Mouse (Mus musculus): ENCODE measurements around the gene Zbtb26. TPM values are rescaled to one million over a fixed set of nuclear protein-coding genes. Genes with fewer than 3 reads are reported as not detected.

Zbtb26 gene
- polyA plus RNA-seq (2015; fragmentation: Nextera tagmentation; extraction: Ambion mirVana): 3.5 and 4.8 TPM in 2 replicates

DNA sequence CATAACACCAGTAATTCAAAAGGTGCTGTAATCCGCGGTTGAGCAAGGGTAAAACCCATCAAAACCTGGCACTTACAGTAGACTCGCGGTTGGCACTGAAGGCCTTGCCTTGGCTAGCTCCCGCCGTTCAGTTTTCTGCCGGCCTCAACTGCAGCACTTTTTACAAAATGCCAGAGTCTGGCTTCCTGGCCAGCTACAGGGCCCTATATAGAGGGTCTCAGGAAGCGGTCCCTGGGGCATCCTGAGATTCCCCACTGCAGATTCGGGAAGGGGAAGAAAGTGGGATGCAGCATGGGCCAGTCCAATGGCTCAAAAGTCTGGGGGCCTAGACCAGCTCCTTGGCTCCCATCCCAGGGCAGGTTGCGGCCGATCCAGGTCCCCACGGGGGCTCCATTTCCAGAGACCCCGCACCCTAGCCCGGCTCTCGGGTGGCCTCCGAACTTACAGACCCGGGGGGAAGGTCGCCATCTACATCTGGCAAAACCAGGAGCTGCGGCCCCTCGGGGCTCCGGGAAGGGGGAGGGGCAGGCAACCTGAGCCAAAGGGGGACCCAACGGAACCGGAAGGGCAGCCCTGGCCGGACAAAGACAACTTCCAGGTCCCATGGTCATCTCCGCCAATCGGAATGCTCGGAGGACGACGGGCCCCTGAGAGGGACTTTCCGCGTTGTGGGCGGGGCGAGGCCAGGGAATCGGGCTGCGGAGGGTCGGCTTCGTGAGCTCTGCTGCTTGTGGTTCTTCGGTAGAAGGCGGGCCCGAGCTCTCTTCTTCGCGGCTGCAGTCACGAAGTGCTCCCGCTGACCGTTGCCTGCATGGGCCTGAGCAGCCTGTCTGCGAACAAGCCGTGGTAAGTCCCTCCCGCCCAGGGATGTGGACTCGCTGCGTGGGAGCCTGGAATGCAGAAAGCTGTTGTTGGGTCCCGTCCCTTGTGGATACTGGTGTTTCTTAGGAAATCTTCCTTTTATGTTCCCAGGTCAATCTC is at the start of gene Zbtb26, which contains the start of the genes Zbtb6 and Rabgap1:
Gene Zbtb26 (minus strand): TSS at position 525 of the 981 bp plus-strand sequence.
Gene Zbtb6 (minus strand): TSS at position 561 of the 981 bp plus-strand sequence.
Gene Rabgap1 (plus strand): TSS at position 669 of the 981 bp plus-strand sequence.
- H3K4me3 ChIP-seq (replicated peaks; ENCODE audit: low read depth, low read length): peak within 1 kb of the TSS; percentile 76
- 0 out of 2 replicates have a peak, but pooled peaks have one; percentile 0 for TF ChIP-seq CTCF (IDR thresholded peaks at IDR 0.05; ENCODE audit: low read depth)
- ATAC-seq (replicated peaks; ENCODE audit: low FRiP score, low read depth) (peak; percentile 99), DNase-seq (ENCODE audit: low spot score) (peak; percentile 98)
- H3K4me2 ChIP-seq (ENCODE audit: low read length): peak within 1 kb of the TSS; percentile 57
- H3K36me3 ChIP-seq (ENCODE audit: insufficient read depth, low read length): no peaks in the 10 kb centered on the region
- no peaks in the 10 kb centered on the region for H3K9me3 ChIP-seq (replicated peaks; ENCODE audit: low read length)
- WGBS: under 1% methylated on average over 51 of the region's 51 CpGs
- H3K9ac ChIP-seq (ENCODE audit: low read depth, low read length): peak within 1 kb of the TSS; percentile 86
- no peaks in the 10 kb centered on the region; the same call in 1 of the 2 replicates for H3K4me1 ChIP-seq (replicated peaks; ENCODE audit: insufficient read depth, low read length)
- H3K27ac ChIP-seq: peak within 1 kb of the TSS; percentile 88
- no peaks in the 10 kb centered on the region for H3K27me3 ChIP-seq (ENCODE audit: insufficient read depth, low read length)

DNA sequence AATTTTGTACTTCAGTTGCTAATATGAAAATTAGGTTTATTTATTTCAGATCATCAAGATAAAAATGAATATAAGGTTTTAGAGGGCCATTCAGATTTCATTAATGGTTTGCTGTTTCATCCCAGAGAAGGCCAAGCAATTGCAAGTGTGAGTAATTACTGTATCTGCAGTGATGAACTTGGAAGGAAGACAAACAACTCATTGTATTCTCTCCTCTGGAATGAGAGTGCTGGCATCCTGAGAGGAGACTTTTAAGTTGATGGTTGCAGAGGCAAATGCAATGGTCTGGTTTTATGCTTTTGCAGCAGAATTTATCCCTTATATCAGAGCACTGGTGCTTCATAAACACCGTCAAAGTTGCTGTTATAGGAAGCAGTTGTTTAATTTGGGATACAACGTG is 46.0 kb upstream of the Zbtb26 start:
- Histone ChIP-seq H3K9ac (ENCODE audit: low read depth, low read length) (no peak overlapping the region), H3K27ac (no peak overlapping the region), H3K4me1 (replicated peaks; ENCODE audit: insufficient read depth, low read length) (no peaks in the 10 kb centered on the region), H3K9me3 (replicated peaks; ENCODE audit: low read length) (no peaks in the 10 kb centered on the region), H3K27me3 (ENCODE audit: insufficient read depth, low read length) (no peaks in the 10 kb centered on the region), H3K36me3 (ENCODE audit: insufficient read depth, low read length) (peaks cover 30% of the 10 kb centered on the region), H3K4me3 (replicated peaks; ENCODE audit: low read depth, low read length) (no peak overlapping the region), H3K4me2 (ENCODE audit: low read length) (no peak overlapping the region)
- ATAC-seq (replicated peaks; ENCODE audit: low FRiP score, low read depth): no peak
- DNase-seq (ENCODE audit: low spot score): no peak
- TF ChIP-seq CTCF (IDR thresholded peaks at IDR 0.05; ENCODE audit: low read depth): no peak
- 95% methylated on average over 2 of the region's 2 CpGs for WGBS

GRCm38 (mm10) chr2:37486408-37486807 is 43.5 kb upstream of the Zbtb26 start:
- ATAC-seq (replicated peaks; ENCODE audit: low FRiP score, low read depth): no peak
- Histone ChIP-seq H3K9me3 (replicated peaks; ENCODE audit: low read length) (no peaks in the 10 kb centered on the region), H3K4me1 (replicated peaks; ENCODE audit: insufficient read depth, low read length) (no peaks in the 10 kb centered on the region), H3K27me3 (ENCODE audit: insufficient read depth, low read length) (no peaks in the 10 kb centered on the region), H3K4me3 (replicated peaks; ENCODE audit: low read depth, low read length) (no peak overlapping the region), H3K27ac (no peak overlapping the region), H3K4me2 (ENCODE audit: low read length) (no peak overlapping the region), H3K36me3 (ENCODE audit: insufficient read depth, low read length) (peaks cover 22% of the 10 kb centered on the region), H3K9ac (ENCODE audit: low read depth, low read length) (no peak overlapping the region)
- no peak for TF ChIP-seq CTCF (IDR thresholded peaks at IDR 0.05; ENCODE audit: low read depth)
- no peak for DNase-seq (ENCODE audit: low spot score)

- no peak overlapping the region for H3K4me3 ChIP-seq (replicated peaks; ENCODE audit: low read depth, low read length)
- DNase-seq (ENCODE audit: low spot score) (peak; percentile 71), ATAC-seq (replicated peaks; ENCODE audit: low FRiP score, low read depth) (no peak)
- peaks cover 22% of the 10 kb centered on the region for H3K36me3 ChIP-seq (ENCODE audit: insufficient read depth, low read length)
- H3K27ac ChIP-seq: no peak overlapping the region
- WGBS: 78% methylated on average over 1 of the region's 1 CpGs
- H3K9ac ChIP-seq (ENCODE audit: low read depth, low read length): no peak overlapping the region
- no peaks in the 10 kb centered on the region for H3K4me1 ChIP-seq (replicated peaks; ENCODE audit: insufficient read depth, low read length)
- no peaks in the 10 kb centered on the region for H3K27me3 ChIP-seq (ENCODE audit: insufficient read depth, low read length)
- no peak overlapping the region for H3K4me2 ChIP-seq (ENCODE audit: low read length)
- peak; percentile 75 for TF ChIP-seq CTCF (IDR thresholded peaks at IDR 0.05; ENCODE audit: low read depth)
- no peaks in the 10 kb centered on the region for H3K9me3 ChIP-seq (replicated peaks; ENCODE audit: low read length)
These were observed 42.4 kb upstream of the Zbtb26 start for GRCm38 (mm10) chr2:37485370-37485769.

- ATAC-seq (replicated peaks; ENCODE audit: low FRiP score, low read depth) (no peak), DNase-seq (ENCODE audit: low spot score) (no peak)
- H3K9me3 ChIP-seq (replicated peaks; ENCODE audit: low read length): no peaks in the 10 kb centered on the region
- no peaks in the 10 kb centered on the region for H3K4me1 ChIP-seq (replicated peaks; ENCODE audit: insufficient read depth, low read length)
- H3K27me3 ChIP-seq (ENCODE audit: insufficient read depth, low read length): no peaks in the 10 kb centered on the region
- 73% methylated on average over 2 of the region's 2 CpGs for WGBS
- no peak overlapping the region for H3K27ac ChIP-seq
- H3K9ac ChIP-seq (ENCODE audit: low read depth, low read length): no peak overlapping the region
- TF ChIP-seq CTCF (IDR thresholded peaks at IDR 0.05; ENCODE audit: low read depth): no peak
- peaks cover 19% of the 10 kb centered on the region for H3K36me3 ChIP-seq (ENCODE audit: insufficient read depth, low read length)
- no peak overlapping the region for H3K4me3 ChIP-seq (replicated peaks; ENCODE audit: low read depth, low read length)
- no peak overlapping the region for H3K4me2 ChIP-seq (ENCODE audit: low read length)
These were observed 41.2 kb upstream of the Zbtb26 start for GRCm38 (mm10) chr2:37484165-37484564.

DNA sequence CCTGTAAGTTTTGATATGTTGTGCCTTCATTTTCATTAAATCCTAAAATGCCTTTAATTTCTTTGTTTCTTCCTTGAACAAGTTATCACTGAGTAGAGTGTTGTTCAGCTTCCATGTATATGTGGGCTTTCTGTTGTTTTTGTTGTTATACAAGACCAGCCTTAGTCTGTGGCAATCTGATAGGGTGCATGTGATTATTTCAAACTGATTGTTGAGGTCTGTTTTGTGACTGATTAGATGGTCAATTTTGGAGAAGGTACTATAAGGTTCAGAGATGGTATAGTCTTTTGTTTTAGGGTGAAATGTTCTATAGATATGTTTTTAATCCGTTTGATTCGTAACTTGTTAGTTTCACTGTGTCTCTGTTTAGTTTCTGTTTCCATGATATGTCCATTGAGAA is 37.1 kb upstream of the Zbtb26 start:
- H3K4me1 ChIP-seq (replicated peaks; ENCODE audit: insufficient read depth, low read length): no peaks in the 10 kb centered on the region
- no peak for DNase-seq (ENCODE audit: low spot score)
- H3K9ac ChIP-seq (ENCODE audit: low read depth, low read length): no peak overlapping the region
- no peaks in the 10 kb centered on the region for H3K9me3 ChIP-seq (replicated peaks; ENCODE audit: low read length)
- no peaks in the 10 kb centered on the region for H3K27me3 ChIP-seq (ENCODE audit: insufficient read depth, low read length)
- H3K27ac ChIP-seq: no peak overlapping the region
- TF ChIP-seq CTCF (IDR thresholded peaks at IDR 0.05; ENCODE audit: low read depth): no peak
- no peak for ATAC-seq (replicated peaks; ENCODE audit: low FRiP score, low read depth)
- 98% methylated on average over 2 of the region's 2 CpGs for WGBS
- peaks cover 25% of the 10 kb centered on the region for H3K36me3 ChIP-seq (ENCODE audit: insufficient read depth, low read length)
- H3K4me2 ChIP-seq (ENCODE audit: low read length): no peak overlapping the region
- no peak overlapping the region for H3K4me3 ChIP-seq (replicated peaks; ENCODE audit: low read depth, low read length)
